In genomic region chr10:19853609-19854008, GRCm38 (mm10) we compare ENCODE assay signal across 19 mouse cellular contexts. TPM values are rescaled to one million over a fixed set of nuclear protein-coding genes. Genes with fewer than 3 reads are reported as not detected.
"Had no signal": no experiment of that assay in that cellular context is flagged by ENCODE, and none has a peak within 500 bp of the region (broad histone marks: within the 10 kb centered on the region; RNA-seq: fewer than 3 reads in every experiment).

No protein-coding gene starts in this region.

- DNase-seq: retina, postnatal 1 day; right cerebral cortex, adult 18-20 months; right cerebral cortex, postnatal 14 days; right cerebral cortex, postnatal 25 days; right cerebral cortex, postnatal 4 days; spleen, adult 18-20 months; thymus, adult 18-20 months; thymus, adult 2 months; thymus, postnatal 14 days; thymus, postnatal 25 days; thymus, postnatal 36 days; thymus, postnatal 4 days had no signal

- H3K36me3 ChIP-seq: neural tube, embryonic 12.5 days; neural tube, embryonic 13.5 days; neural tube, embryonic 15.5 days; stomach, embryonic 15.5 days had no signal

- H3K9me3 ChIP-seq: neural tube, embryonic 12.5 days; neural tube, embryonic 13.5 days; neural tube, embryonic 15.5 days; stomach, embryonic 15.5 days had no signal

- H3K9ac ChIP-seq: neural tube, embryonic 12.5 days; neural tube, embryonic 13.5 days; neural tube, embryonic 15.5 days; stomach, embryonic 15.5 days had no signal

- H3K27ac ChIP-seq: neural tube, embryonic 12.5 days; neural tube, embryonic 13.5 days; neural tube, embryonic 15.5 days; stomach, embryonic 15.5 days; stomach, postnatal 0 days had no signal

- H3K4me3 ChIP-seq: neural tube, embryonic 12.5 days; neural tube, embryonic 13.5 days; neural tube, embryonic 15.5 days; stomach, embryonic 15.5 days had no signal

- H3K4me2 ChIP-seq: neural tube, embryonic 12.5 days; neural tube, embryonic 13.5 days; neural tube, embryonic 15.5 days; stomach, embryonic 15.5 days had no signal

RNA-seq across cellular contexts. Expression of gene Slc35d3, which starts 2.4 kb away (rescaled TPM):
- total RNA-seq: neutrophil, adult 5-6 weeks had no signal
- polyA plus RNA-seq: testis, adult 2 months had no signal
